Mouse (Mus musculus): Measurements from ENCODE around the gene Gm49388. TPM values are rescaled to one million over a fixed set of nuclear protein-coding genes. Genes with fewer than 3 reads are reported as not detected.

Gene Gm49388
- total RNA-seq, 2 experiments from 2014 or later, result 4.2 to 4.3 TPM

- Histone ChIP-seq H3K4me3 (no peak overlapping the region), H3K27ac (no peak overlapping the region)
- DNase-seq (ENCODE audit: extremely low spot score in 1 of 2, low spot score in 2 of 2), result no peak
- TF ChIP-seq CTCF (IDR thresholded peaks at IDR 0.05), result no peak
- intact Hi-C loops (cut with DNase I), result no loop called here
These were observed 33.3 kb upstream of the Gm49388 start for GRCm38 (mm10) chr7:127752069-127752468.

DNA sequence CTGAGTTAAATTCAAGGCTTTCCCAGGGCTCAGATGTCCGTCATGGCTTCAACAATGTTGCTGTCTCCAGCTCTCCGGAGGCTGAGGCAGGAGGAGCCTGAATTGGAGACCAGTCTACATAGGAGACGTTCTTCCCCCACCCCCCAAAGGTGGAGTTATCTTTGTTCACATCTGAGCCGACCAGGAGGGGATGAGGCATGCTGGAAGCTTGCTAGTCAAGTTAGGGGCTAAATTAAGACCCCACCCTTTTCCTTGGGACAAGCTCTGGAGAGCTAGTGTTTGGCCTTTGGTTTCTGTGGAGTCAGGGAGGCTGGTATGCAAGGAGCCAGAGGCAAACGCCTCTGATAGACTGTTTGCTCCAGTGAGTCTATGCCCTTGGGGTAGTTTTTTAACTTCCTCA is 32.2 kb upstream of the Gm49388 start:
- Histone ChIP-seq H3K27ac (no peak overlapping the region), H3K4me3 (no peak overlapping the region)
- DNase-seq (ENCODE audit: extremely low spot score in 1 of 2, low spot score in 2 of 2), result no peak
- no peak for TF ChIP-seq CTCF (IDR thresholded peaks at IDR 0.05)
- intact Hi-C loops (cut with DNase I), result no loop called here

DNA sequence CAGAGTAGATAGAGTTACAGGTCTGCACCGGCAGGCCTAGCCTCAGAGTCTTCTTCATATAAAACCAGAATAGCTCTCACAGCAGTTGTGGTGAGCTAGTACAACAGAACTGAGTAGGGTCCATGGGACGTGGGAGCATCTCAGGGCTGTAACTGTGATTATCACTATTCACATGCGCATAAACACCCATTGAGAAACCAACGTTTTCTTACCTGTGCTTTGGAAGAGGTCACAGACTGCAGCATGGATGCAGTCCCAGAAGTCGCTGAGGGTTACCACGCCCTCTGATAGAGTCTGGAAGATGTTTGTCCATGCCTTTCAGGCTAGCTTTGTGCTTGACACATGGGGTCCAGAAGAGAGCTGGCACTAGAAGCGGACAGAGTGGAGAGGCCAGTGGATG is 31.7 kb upstream of the Gm49388 start:
- no peak for DNase-seq (ENCODE audit: extremely low spot score in 1 of 2, low spot score in 2 of 2)
- no peak for TF ChIP-seq CTCF (IDR thresholded peaks at IDR 0.05)
- H3K4me3 ChIP-seq, result no peak overlapping the region
- no peak overlapping the region for H3K27ac ChIP-seq
- intact Hi-C loops (cut with DNase I), result no loop called here

DNA sequence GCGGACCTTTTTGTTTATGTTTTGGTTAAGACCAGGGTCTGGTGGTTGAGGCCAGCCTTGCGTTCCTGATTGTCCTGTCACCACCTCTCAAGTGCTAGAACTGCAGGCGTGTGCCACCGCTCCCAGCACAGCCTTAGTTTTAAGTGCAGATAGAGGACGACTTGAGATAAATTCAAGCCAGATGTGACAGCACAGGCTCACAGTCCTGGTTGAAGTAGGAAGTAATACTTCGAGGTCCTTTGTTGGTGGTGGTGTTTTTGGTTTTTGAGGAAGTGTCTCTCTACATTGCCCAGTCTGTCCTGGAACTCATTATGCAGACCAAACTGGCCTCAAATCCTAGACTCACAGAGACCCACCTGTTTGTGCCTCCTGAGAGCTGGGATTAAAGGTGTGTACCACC is 25.7 kb upstream of the Gm49388 start:
- no peak for TF ChIP-seq CTCF (IDR thresholded peaks at IDR 0.05)
- Histone ChIP-seq H3K4me3 (no peak overlapping the region), H3K27ac (no peak overlapping the region)
- intact Hi-C loops (cut with DNase I), result no loop called here
- DNase-seq (ENCODE audit: extremely low spot score in 1 of 2, low spot score in 2 of 2), result no peak

DNA sequence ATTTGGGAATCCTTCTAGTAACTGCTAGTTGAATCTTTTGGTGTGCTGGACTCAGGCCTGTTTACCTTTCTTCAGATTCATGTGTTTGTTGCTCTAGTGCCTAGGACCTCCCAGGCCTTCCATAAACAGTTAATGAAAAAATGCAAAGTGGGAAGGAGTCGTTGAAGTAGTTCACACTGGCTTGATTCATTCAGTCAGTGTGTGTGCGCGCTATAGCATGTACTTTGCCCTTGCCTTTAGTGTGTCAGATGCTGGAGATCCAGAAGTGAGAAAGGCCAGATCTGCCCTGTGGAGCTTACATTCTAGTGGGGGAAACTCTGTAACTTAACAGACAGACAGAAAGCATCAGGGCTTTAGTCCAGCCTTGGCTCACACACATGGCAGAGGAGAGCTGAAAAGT is 24.9 kb upstream of the Gm49388 start:
- intact Hi-C loops (cut with DNase I), result no loop called here
- no peak for TF ChIP-seq CTCF (IDR thresholded peaks at IDR 0.05)
- Histone ChIP-seq H3K27ac (no peak overlapping the region), H3K4me3 (no peak overlapping the region)
- DNase-seq (ENCODE audit: extremely low spot score in 1 of 2, low spot score in 2 of 2), result no peak

- TF ChIP-seq CTCF (IDR thresholded peaks at IDR 0.05), result peak; percentile 93
These were observed 24.4 kb upstream of the Gm49388 start for GRCm38 (mm10) chr7:127761026-127761425.

GRCm38 (mm10) chr7:127763642-127764041 is 21.8 kb upstream of the Gm49388 start:
- H3K4me3 ChIP-seq, result no peak overlapping the region
- no peak for DNase-seq (ENCODE audit: extremely low spot score in 1 of 2, low spot score in 2 of 2)
- intact Hi-C loops (cut with DNase I), result no loop called here
- no peak overlapping the region for H3K27ac ChIP-seq
- TF ChIP-seq CTCF (IDR thresholded peaks at IDR 0.05), result no peak

More at GRCm38 (mm10) chr7:127761026-127761425, 24.4 kb upstream of the Gm49388 start:
- Histone ChIP-seq H3K27ac (no peak overlapping the region), H3K4me3 (no peak overlapping the region)
- intact Hi-C loops (cut with DNase I), result no loop called here
- peak; percentile 50 to 72 for DNase-seq (ENCODE audit: extremely low spot score in 1 of 2, low spot score in 2 of 2)

DNA sequence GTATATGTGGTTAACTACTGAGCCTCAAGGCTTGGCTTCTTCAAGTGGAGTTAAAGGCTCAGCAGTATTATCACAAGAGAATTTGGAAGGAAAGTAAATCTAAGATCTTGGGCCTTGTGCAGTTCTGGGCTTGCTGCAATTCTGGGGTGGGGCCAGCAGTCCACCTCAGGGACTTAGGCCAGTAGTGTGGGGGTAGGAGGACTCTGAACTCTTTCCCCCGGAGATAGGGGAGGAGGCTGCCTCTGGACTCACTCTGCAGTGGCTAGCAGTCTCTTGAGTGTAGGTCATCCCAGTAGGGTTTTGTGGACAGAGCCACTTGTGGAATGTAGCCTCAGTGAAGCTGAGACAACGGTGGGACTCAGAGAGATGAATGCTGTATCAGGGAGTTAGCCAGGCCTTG is 19.7 kb upstream of the Gm49388 start:
- intact Hi-C loops (cut with DNase I), result no loop called here
- Histone ChIP-seq H3K27ac (no peak overlapping the region), H3K4me3 (no peak overlapping the region)
- TF ChIP-seq CTCF (IDR thresholded peaks at IDR 0.05), result no peak
- no peak for DNase-seq (ENCODE audit: extremely low spot score in 1 of 2, low spot score in 2 of 2)

DNA sequence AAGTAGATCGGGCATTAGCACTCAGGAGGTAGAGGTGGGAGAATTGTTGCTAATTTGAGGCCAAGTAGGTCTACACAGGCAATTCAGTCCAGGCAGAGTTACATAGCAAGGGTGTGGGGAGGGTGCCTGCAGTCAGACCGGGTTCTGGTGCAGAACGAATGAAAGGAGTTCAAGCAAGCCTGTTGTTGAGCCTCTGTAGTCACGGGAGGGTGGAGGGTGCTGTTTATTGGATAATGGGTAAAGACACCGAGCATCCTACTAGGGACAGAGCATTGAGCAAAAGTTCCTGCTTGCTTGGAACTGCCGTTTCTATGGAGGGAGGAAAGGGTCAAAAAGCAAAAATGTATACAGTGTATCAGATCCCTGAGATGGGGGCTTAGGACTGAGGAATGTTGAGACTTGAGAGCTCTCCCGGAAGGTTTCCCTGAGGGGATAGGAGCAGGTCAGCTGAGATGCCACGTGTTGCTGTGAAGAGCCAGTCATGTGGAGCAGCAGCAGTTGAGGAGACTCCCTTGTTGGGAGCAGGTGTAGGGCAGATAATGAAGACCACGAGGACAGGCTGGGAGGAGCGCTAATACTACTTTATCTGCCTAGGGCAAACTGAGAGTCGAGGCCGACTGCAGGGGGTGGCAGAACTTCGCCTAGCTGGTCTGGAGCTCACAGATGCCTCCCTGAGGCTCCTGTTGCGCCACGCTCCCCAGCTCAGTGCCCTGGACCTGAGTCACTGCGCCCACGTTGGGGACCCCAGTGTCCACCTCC is 18.4 kb upstream of the Gm49388 start:
- intact Hi-C loops (cut with DNase I), result no loop called here
- H3K4me3 ChIP-seq, result no peak overlapping the region
- no peak for DNase-seq (ENCODE audit: extremely low spot score in 1 of 2, low spot score in 2 of 2)
- no peak for TF ChIP-seq CTCF (IDR thresholded peaks at IDR 0.05)
- no peak overlapping the region for H3K27ac ChIP-seq

DNA sequence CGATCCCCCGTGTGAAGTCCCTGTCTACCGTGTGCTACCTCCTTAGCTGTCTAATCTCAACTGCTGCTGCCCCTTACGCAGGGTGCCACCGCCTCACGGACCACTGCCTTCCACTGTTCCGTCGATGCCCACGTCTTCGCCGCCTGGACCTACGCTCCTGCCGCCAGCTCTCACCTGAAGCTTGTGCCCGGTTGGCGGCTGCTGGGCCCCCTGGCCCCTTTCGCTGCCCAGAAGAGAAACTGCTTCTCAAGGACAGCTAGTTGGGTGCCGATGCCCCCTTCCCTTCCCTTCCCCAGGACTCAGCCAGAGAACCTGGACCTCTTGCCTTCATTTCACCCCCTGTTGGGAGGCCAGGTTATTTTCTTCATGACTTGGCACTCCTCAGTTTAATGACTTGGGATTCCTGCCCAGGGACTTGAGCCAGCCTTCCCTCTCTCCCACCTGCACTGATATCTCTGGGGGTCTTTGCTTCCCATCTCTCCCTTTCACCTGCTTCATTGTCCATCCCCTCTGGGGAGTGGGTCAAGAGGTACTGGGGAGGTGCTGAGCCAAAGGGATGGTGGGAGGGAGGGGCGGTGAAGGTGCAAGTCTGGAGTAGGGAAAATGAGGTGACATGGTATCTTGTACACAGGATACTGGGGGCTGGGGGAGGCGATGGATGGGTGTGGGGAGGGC is 17.6 kb upstream of the Gm49388 start:
- intact Hi-C loops (cut with DNase I), result no loop called here
- no peak for TF ChIP-seq CTCF (IDR thresholded peaks at IDR 0.05)
- Histone ChIP-seq H3K27ac (no peak overlapping the region), H3K4me3 (no peak overlapping the region)
- no peak for DNase-seq (ENCODE audit: extremely low spot score in 1 of 2, low spot score in 2 of 2)

DNA sequence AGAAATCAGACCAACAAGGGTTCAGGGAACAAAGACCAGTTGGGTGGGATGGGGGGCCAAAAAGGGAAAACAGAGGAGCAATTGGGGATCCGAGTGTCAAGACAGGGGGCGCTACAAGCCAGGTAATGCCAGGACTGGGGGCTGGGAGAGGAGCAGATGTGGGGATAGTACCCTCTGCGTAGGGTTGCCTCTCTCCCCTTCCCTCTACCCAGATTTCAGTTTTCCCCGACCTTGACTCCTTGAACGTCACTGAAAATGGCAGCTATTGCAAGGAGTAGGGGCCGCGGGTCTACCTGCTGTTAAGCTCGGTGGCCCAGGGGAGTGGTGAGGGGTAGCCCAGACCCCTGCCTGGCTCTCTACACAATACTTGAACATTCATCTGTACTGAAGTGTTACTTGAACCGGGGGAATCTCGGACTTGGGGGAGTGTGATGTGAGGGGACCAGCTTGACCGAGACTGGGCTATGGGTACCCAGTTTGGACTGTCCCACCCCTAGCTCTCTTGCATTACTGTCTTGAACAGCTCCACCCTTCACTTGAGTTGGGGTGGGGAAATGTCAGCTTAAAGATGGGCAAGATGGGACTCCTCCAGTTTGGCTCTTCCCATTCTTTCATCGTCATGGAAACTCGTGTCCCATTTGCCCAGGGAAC is 16.9 kb upstream of the Gm49388 start:
- intact Hi-C loops (cut with DNase I), result no loop called here
- peak; percentile 14 for TF ChIP-seq CTCF (IDR thresholded peaks at IDR 0.05)
- Histone ChIP-seq H3K27ac (peak overlapping the region; percentile 80), H3K4me3 (0 out of 2 replicates have a peak overlapping the region, but pooled peaks have one; percentile 16)
- DNase-seq (ENCODE audit: extremely low spot score in 1 of 2, low spot score in 2 of 2), result no peak

GRCm38 (mm10) chr7:127768997-127769593 is 16.3 kb upstream of the Gm49388 start:
- DNase-seq (ENCODE audit: extremely low spot score in 1 of 2, low spot score in 2 of 2), result peak; percentile 95
- H3K4me3 ChIP-seq, result peak overlapping the region; percentile 75
- intact Hi-C loops (cut with DNase I), result no loop called here
- no peak for TF ChIP-seq CTCF (IDR thresholded peaks at IDR 0.05)
- H3K27ac ChIP-seq, result peak overlapping the region; percentile 95
